Mouse (Mus musculus): Measurements from ENCODE around the gene Tmem139.
A peak's percentile ranks its signal among the peaks of the same experiment; 100 is the strongest.

Tmem139 gene

DNA sequence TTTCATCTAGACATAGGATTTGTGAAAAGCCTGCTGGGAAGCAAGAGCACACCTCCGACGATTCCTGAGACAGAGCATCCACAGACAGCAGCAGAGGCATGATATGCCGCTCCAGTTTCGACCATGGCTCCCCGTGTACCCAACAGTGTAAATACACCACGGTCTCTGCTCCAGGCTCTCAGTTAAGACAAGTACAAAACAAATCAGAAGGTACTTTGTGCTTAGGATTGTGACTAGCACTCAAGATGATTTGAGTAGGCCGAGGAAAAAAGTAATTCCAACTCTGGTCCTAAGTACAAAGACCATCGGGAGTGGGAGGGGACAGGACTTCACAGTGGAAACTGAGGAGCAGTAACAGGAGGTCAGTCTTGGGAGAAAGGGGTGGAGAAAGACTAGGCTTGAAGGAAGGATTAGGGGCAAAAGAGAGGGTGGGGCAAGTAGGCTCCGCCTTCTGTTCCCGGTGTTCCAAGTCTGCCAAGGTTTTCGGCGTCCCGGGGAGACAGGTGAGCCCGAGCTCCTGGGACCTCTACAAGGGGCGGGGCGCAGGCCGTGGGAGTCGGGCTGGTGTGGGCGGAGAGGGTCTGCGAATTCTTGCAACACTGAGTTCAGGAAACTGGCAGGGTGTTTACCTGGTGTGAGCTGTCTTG, at the start of gene Tmem139:
Tmem139 (plus strand) TSS at position 447 of the 647 bp plus-strand sequence.
- no peak for DNase-seq (ENCODE audit: low spot score in 2 of 2)

DNA sequence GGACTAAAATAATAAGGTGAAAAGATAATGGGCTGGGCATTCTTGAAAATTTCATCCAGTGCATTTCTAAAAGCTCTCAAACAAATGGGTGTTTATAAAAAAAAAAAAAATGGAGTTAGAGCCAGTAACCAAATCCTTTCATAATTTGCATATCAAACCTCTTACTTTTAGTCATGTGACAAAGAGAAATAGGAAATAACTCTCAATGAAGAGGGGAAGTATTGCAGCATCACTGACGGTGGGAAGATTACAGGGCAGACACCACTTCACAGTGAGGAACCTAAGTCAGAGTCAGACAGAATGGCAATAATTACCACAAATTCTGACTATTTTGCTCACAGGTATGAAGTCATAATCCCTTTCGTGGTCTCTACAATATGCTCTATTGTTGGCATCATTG, 46.7 kb upstream of the Tmem139 start, which contains the start of gene Tas2r144:
Tas2r144 (plus strand) TSS at position 301 of the 400 bp plus-strand sequence.
- no peak for DNase-seq (ENCODE audit: low spot score in 2 of 2)

- no peak for DNase-seq (ENCODE audit: low spot score in 2 of 2)
These were observed 39.5 kb upstream of the Tmem139 start for GRCm38 (mm10) chr6:42222286-42222685.

DNA sequence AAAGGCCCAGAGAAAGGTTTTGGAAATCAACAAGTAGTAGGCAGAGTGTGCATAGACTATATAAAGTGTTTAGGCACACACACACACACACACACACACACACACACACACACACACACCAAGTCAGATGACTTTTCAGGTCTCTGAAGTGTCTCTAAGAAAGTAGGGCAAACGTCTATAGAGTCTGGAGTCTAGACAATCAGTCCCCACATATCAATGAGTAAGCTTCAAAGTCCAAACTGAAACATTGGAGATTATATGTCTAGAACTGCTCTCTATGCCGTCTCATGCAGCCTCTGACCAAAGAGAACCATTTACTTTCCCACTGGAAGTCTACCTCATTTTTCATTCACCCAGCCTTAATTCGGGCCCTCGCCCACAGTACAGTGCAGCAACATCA, 36.7 kb upstream of the Tmem139 start:
- DNase-seq (ENCODE audit: low spot score in 2 of 2) = no peak

- DNase-seq (ENCODE audit: low spot score in 2 of 2) = peak; percentile 57 to 63
These were observed 34.3 kb upstream of the Tmem139 start for GRCm38 (mm10) chr6:42227240-42228101.

DNA sequence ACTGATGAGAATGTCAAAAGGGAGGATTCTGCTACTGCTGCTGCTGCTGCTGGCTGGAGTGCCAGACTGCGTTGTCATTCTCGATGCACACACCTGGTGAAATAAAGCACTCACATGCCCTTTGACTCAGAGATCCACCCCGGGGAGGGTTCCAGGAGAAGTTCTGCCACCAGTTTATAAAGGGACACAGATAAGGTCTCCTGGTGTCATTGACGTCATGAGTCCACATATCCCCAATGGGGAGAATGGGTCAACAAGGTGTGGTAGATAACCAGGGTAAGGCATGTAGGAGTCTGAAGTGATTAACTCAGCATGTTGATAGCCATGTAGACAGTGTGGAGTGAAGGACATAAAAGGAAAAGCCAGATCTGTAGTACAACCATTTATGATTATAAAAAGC, 32.2 kb upstream of the Tmem139 start:
- DNase-seq (ENCODE audit: low spot score in 2 of 2) = no peak

DNA sequence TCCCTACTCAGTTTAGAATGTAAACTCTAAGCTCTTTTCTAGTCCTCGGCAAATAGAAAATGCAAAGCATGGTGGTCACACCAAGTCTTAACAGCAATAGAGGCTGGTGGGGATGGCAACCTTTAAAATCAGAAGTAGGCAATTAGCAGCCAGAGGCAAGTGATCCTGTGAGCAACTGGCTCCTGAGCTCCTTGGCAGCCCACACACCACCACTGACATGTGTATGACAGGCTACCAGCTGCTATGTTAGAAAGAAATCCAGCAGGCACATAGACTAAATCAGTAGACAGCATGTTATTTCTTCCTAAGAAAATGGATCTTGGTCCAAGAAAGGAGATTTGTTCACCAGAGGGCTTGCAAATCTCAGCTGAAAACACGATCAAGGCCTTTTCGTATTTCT, 30.6 kb upstream of the Tmem139 start:
- peak in 1 of 2 experiments; percentile 16 for DNase-seq (ENCODE audit: low spot score in 2 of 2)

DNA sequence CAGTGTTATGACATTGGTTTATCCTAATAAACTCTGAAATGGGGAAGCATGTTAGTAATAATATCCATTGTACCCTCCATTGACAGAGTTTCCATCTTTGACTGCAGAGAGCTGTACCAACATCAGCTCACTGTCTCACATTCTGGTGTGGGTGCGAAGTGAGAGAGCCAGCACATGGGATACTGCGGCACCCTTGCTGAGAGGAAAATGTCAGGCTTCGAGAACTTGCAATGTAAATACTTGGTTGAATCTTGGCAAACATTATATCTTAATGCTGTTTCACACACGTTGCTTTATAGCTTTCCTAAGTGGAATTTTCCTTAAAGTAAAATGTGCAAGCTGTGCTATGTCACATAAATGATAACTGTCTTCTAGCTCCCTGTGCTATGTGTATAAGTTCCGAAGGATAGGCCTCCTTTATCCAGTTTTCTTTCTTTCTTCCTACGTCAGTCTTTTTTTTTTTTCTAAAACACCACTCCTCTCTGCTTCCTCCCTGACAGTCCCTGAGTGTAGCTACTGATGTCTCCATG, 24.4 kb upstream of the Tmem139 start:
- DNase-seq (ENCODE audit: low spot score in 2 of 2) = no peak

DNA sequence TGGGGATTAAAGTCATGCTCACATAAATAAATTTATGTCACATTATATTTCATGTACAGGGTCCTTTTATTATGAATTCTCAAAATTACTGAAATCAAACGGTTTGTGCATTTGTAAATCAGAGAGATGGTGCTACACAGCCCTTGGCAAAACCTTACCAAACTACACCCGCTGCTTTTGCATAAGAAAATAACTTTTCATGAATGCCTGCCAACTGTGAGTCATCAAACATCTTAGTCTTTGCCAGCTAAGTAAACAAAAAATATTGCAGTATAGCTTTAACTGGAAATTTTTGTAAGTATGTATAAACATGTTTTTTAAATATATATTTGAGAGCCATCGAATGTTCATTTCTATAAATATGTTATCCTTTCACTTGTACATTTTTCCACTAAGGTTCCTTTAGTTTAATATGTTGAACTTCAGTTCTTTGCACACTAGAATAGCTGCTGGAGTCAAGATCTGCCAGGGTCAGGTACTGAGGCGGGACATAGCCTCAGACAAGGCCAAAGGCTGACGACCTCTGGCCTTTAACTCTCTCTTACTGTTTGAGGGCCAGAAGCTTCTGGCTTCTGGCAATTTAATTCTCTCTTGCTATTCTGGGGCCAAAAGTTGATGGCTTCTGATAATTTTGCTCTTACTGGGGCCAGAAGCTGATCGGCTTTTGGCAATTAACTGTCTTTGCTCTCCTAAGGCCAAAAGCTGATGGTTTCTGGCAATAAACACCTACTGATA, 20.3 kb upstream of the Tmem139 start:
- DNase-seq (ENCODE audit: low spot score in 2 of 2) = no peak

- DNase-seq (ENCODE audit: low spot score in 2 of 2) = peak; percentile 31 to 45
These were observed 15.9 kb upstream of the Tmem139 start, which contains the start of gene Gstk1 for GRCm38 (mm10) chr6:42245711-42246353. Gstk1 (plus strand) TSS chr6:42245935.

GRCm38 (mm10) chr6:42247173-42247572, 14.6 kb upstream of the Tmem139 start:
- no peak for DNase-seq (ENCODE audit: low spot score in 2 of 2)

DNA sequence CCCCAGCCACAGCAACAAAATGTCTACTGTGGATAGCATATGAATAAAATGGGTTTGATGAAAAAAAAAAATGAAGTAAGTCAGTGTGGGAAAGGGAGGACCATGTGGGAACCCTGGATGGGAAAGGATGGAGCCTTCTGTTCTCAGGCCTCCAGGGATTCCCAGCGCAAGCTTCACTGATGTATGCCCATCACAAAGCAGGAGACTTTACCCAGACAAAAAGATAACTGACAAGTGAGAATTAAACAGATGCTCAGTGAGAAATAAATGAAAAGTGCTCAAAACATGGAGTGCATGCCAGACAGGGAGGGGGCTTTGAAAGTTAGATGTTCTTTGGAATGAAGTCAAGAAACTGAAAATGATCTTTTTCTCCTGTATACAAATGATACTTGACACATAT, 13.8 kb upstream of the Tmem139 start:
- no peak for DNase-seq (ENCODE audit: low spot score in 2 of 2)

DNA sequence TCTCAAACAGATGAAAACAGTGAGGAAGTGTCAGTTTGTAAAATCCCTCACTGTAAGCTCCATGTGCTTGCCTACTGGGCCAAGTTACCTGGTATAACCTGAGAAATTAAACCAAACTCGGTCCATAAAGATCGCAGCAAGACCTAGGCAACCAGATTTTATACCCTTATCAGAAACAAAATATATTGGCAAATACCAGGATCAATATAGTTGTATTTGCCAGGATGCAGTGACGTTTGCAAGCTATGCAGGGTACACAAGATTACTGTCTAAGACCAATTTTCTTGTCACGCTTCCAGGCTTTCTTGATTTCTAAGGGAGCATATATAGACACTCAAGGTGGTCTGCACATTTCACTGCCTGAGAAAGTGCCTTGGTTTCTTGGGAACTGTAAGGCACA, 10.0 kb upstream of the Tmem139 start:
- no peak for DNase-seq (ENCODE audit: low spot score in 2 of 2)

GRCm38 (mm10) chr6:42253103-42253502, 8.7 kb upstream of the Tmem139 start:
- no peak for DNase-seq (ENCODE audit: low spot score in 2 of 2)

- DNase-seq (ENCODE audit: low spot score in 2 of 2) = no peak
These were observed 4.4 kb upstream of the Tmem139 start for GRCm38 (mm10) chr6:42257303-42257863.

- no peak for DNase-seq (ENCODE audit: low spot score in 2 of 2)
These were observed 1.3 kb upstream of the Tmem139 start for GRCm38 (mm10) chr6:42260430-42260829.

DNA sequence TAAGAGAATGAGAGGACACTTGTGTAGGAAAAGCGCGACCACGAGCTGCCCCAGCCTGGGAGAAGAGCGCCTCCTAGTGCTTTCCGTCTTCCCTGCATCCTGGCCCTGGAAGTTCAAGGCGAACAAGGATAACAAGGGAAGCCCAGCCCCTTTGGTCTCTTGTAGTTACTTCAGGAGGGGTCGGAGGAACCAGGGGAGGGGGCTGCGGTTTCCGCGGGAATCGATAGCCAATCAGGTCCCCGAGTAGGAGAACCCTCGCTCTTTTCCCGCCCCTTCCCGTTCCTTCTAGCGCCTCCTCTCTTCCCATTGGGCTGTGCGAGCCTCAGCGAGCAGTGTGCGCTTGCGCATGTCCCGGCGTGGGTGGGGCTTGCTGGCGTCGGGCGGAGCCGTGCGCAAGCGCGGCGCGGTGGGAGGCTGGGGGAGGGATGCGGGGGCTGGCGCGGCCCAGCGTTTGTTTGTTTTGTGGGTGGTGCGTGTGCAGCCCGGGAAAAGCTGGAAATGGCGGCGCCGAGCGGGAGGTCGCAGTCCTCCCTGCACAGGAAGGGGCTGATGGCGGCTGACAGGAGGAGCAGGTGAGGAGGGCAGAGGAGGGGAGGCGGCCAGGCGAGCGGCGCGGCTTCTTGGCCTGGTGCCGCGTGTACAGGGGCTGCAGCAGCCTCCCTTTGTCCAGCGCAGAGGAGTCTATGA, 3.0 kb downstream of the Tmem139 start, which contains the start of gene Casp2:
Casp2 (plus strand) TSS at position 360 of the 687 bp plus-strand sequence.
- peak; percentile 94 to 96 for DNase-seq (ENCODE audit: low spot score in 2 of 2)

- DNase-seq (ENCODE audit: low spot score in 2 of 2) = no peak
These were observed 3.9 kb downstream of the Tmem139 start for GRCm38 (mm10) chr6:42265391-42266330.

DNA sequence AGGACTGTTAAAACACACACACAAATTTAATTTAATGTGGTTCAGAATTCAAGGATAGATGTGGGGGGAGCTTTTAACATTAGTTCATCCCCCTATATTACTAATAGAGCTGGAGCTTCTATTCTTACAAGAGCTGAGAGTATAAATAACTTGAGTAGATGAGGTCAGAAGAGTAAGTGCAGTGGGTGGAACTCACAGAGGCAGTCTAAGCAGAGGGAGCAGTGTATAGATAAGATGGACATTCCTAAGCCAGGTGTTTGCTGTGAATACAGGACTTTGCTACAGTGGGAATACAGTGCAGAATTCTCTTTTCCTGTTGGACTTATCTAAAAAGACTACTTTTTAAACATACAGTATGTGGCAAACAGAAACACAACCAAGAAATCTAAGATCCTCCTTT, 9.0 kb downstream of the Tmem139 start:
- DNase-seq (ENCODE audit: low spot score in 2 of 2) = no peak
